Mouse (Mus musculus) adrenal gland, adult 10 weeks (tissue): ENCODE measurements around the gene Mcm6. TPM values are rescaled to one million over a fixed set of nuclear protein-coding genes. Genes with fewer than 3 reads are reported as not detected.

Experiments
- polyA plus RNA-seq: library from polyadenylated mRNA; stranded (reverse); fragments of 350-450 nt; fragmentation: Illumina TruSeq; extraction: RNeasy Lipid Tissue Mini Kit (QIAGEN cat#74804); gene quantifications from one replicate; pipeline ENCODE4 v1.2.3, GENCODE M21; 2014; ENCODE audit warnings: low read depth, low replicate concordance

The Mcm6 gene
- 29.6 TPM for polyA plus RNA-seq

GRCm38 (mm10) chr1:128359554-128360376 is at the start of gene Mcm6:
Mcm6 (minus strand) TSS chr1:128359664.

GRCm38 (mm10) chr1:128328218-128328617 is 31.2 kb downstream of the Mcm6 start, which contains the start of gene Lct:
Lct (minus strand) TSS chr1:128328318.

Other genes with a start within 250 kb of the Mcm6 start
- 216 TPM for gene Ubxn4, start 115.7 kb downstream of the Mcm6 start, polyA plus RNA-seq
- not detected for gene Lct, start 31.3 kb downstream of the Mcm6 start, polyA plus RNA-seq
- 268 TPM for gene Dars, start 57.7 kb upstream of the Mcm6 start, polyA plus RNA-seq
- gene Cxcr4, start 232.6 kb upstream of the Mcm6 start, polyA plus RNA-seq, result 28.3 TPM